Mouse (Mus musculus): ENCODE results near the gene Pabpc4.
"Not testable (repeated sequence)": the region's sequence is repeated elsewhere in the genome, so short reads cannot be mapped to it uniquely, and the experiment has no call there.

The Pabpc4 gene

DNA sequence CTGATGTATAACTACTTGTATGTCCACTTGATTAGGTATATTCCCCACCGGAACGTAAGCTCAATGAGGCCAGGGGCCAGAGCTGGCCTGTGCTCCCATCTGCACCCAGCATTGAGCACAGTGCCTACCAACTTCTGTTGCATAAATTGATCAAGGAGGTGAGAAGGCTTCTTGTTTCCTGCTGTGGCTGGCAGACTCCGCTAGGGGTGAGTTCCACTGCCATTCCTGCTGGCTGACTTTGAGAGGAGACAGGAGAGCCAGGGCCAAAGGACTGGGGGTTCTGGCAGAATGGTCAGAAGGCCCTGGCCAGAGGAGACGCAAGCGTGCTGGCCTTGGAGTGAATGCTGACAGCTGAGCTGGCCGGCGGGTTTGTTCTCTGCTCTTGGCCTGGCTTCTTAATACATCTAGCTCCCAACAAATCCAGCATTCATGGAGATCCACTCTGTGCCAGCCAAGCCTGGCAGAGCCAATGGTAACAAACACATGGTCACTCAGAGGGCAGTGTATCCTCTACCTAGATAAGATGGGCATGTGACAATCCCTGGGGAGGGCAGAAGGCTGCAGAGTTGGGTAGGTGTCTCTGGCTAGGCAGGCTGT lies 13.1 kb upstream of the Pabpc4 start:
- peak; percentile 78 for DNase-seq

DNA sequence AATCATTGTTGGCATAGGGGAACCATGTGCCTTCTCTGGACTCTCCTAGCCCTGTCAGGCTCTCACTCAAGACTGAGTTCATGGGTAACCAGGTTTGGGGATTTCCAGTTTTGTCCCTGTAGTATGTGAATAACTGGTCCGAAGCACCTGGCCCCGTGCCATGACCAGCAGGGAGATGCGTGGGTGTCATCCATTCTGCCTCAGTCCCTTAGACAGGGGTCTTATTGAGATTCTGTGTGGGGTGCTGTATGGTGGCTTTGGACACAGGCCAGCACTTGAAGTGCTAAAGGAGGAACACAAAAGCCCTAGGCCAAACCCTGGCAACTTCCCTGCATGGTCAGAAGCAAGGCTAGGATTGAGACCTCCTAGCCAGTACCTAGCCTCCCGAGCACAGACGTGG lies 9.9 kb upstream of the Pabpc4 start:
- no peak for DNase-seq

DNA sequence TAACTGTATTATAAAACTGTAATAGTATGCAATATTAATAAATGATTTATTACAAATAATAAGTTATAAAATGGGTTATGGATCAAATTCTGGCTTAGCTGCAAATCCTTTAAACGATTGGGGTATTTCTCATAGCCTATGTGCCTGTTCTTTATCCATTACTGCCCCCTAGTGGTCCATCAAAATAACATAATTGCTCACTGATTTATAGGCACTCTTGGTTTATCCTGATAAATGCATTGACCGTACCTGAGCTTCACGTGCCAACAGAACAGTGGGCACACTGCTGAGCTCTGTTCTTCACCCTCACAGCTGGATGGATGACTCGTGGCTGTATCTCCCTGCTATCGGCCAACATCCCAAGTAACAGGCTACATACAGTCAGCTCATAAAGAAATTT lies 7.5 kb upstream of the Pabpc4 start:
- peak; percentile 38 for DNase-seq

DNA sequence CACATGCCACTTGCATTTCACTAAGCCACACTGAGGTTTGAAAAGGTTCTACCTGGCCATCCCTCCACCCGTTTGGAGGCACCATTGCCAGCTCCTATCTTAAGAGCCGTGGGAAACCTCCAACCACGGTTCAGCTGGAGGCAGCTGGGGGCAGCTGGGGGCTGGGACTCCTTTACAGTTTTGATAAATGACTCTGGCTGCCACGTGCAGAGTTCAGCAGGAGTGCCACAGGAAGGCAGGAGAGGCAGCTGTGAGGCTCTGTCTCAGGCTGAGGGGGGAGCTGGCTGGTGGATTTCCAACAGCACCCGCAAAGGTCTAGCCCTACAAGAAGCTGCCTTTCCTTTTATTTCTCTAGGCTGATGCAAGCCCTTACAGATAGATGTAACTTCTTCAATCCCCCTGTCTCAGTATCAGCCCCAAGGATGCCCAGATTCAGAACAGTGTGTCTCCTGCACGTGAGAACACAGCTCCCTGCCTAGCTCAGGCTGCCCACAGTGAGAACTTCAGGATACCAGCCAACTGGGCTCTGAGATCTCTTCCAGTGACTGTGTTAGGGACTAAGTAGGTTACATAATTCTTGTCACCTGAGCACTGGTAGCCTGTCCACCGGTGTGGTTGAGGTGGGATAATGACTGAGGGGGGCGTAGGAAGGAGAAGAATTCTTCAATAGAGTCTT lies 1.9 kb upstream of the Pabpc4 start:
- no peak for DNase-seq

DNA sequence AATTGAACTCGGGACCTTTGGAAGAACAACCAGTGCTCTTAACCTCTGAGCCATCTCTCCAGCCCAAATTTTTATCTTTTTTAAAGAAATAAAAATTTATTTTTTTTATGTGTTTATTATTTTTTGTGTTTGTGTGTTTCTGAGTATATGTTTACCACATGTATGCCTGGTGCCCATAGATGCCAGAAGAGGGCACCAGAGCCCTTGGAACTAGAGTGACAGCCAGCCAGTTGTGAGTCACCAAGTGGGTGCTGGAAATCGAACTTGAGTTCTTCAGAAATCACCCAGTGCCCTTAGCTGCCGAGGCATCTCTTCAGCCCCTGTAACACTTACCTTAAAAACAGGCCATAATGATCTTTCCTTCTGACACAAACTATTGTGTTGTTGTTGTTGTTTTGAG lies 8.9 kb downstream of the Pabpc4 start:
- no peak for DNase-seq

DNA sequence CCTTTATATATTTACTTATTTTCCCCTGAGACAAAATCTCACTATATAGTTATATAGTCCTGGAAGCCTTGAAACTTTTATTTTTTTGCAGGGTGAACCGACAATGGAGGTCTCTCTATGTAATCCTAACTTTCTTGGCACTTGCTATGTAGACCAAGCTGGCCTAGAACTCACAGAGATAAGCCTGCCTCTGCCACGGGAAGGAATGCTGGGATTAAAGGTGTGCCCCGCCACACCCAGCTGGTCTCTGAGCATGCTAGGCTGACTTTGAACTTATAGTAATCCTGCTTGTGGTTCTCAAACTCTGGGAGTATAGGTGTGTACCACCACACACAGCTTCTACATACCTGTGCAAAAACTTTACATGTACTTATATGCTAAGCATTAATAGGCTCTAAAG lies 18.0 kb downstream of the Pabpc4 start:
- DNase-seq, result no peak

DNA sequence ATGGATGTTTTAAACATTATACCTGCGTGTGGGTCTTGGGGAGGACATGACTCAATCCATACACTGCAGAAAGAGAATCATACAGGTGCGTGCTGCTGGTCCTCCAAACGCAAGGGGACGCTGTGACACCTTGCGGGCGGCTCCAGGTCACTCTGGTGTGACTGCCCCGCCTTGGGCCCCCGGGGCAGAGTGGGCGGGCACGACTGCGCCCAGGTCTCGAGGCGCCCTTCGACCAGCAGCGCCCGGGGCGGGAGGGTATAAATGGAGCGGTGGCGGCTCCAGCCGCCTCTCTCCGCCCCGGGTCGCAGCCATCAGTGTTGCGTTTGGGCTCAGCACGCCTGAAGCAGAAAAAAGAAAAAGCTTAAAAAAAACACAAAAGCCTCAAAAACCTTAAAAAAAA lies 20.3 kb downstream of the Pabpc4 start:
- peak; percentile 90 for DNase-seq

DNA sequence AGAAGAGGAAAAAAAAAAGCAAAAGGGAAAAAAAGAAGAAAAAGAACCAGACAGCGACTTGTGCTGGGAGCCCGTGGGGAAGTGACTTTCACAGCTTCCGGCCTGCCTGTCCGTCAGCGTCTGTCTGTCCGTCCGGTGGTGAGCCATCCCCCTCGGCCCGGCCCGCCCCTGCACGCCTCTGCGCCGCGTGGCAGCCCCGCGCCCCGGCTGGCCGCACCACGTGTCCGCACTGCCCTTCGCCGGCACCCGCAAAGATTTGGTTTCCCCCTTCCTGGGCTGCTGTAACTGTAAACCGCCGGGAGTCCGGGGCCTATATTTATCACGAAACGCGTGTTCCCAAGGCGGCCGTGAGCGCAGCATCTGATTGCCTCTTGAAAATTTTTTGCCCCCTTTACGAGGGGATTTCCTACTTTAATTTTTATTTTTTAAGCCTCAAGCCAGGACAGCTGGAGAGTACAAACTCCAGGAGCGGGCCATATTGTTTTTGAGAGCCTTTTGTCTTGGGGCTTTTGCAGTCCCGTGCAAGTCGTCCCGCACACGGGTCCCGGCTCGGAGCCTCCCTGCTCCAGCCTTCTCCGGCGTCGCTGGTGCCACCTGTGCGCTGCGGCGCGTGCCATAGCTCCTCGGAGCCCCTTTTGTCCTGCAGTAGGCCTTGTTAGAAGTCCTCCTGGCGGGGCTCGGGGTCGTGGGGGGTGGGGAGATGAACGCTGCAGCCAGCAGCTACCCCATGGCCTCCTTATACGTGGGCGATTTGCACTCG lies 20.9 kb downstream of the Pabpc4 start:
- peak; percentile 29 for DNase-seq

DNA sequence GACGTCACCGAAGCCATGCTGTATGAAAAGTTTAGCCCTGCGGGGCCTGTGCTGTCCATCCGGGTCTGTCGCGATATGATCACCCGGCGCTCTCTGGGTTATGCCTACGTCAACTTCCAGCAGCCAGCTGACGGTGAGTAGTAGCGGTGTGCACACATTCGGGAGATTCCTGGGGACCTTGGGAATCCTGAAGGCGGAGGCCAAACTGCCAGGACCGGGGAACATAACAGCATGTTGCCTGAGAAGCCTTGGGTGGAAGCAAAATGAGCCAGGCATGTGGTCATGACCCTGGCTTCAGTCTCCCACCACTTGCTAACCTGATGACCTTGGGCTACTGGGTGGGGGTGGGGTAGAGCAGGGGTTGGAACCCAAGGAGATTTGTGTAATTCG lies 21.5 kb downstream of the Pabpc4 start:
- DNase-seq, result not testable (repeated sequence)

DNA sequence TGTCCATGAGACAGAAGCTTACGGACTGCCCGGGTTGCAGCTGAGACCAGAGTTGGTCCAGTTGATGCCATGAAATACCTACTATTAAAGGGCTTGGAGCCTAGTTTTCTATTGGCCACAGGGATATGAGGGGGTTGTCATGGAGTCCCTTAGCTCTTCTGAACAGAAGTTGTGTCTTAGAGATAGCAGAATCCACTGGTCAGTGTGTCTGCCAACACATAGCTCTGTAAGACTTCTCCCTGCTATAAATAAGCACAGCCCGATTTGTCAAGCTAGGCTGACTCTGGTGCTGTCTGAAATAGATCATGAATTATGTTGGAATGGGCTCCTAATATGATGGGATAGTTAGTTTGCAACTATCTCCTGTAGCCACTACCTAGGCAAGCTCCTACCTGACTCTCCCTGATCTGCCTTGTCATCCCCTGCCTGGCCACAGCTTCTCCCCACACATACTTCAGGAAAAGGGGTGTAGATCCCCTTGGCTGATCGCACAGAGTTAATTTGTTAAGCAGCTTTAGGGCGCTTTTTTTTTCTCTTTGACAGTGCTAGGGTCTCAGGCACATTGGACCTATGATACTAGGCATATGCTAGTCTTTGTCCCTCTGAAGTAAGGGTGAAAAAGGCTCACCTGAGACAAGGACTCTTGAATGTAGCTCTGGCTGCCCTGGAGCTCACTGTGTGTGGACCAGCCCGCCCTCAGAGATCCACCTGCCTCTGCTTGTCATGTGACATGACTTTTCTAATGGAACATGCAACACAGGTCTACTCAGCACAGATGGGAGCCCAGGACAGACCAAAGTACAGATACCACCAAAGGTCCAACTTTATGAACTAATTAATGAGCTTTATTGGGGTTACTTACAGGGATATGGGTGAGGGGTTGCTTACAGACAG lies 22.8 kb downstream of the Pabpc4 start:
- no peak for DNase-seq

DNA sequence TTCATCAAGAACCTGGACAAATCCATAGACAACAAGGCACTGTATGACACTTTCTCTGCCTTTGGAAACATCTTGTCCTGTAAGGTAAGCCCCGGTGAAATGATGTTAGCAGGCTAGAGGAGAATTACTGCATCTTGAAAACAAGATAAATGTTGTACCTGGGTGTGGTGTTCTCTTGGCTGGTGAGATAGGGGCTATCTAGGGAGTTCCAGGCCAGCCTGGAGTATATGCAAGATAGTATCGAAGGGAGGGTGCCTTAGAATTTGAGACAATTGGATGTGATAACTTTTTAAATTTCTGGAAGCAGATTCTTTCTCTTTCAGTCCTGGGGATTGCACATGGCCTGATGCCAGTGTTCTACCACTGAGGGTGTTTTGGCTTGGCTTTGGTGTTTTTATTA lies 24.6 kb downstream of the Pabpc4 start:
- no peak for DNase-seq

DNA sequence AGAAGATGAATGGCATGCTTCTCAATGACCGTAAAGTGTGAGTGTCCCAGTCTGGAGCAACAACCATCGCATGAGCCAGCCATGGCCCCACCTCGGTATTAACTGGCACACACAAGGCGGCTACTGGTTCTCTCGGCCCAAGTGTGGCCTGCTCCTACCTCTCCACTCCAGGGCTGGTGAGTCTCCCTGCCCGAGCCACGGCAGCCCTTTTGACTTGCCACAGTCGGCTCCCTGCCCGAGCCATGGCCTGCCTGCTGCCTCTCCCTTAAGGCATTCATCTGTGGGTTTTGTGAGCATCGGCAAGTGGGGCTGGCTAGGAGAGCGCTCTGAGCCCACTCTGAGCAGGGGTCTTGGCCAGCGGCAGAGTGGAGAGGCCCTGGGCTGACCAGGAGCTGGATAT lies 26.9 kb downstream of the Pabpc4 start:
- DNase-seq, result no peak

DNA sequence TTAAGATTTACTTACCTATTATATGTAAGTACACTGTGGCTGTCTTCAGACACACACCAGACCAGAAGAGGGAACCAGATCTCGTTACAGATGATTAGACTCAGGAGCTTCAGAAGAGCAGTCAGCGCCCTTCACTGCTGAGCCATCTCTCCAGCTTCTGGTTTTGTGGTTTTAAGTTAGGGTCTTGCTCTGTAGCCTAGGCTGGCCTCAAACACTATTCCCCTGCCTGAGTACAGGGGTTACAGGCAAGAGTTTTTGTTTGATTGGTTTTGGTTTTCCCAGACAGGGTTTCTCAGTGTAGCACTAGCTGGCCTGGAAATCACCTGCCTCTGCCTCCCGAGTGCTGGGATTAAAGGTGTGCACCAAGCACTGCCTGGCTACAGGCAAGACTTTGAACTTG lies 30.2 kb downstream of the Pabpc4 start:
- DNase-seq, result no peak

DNA sequence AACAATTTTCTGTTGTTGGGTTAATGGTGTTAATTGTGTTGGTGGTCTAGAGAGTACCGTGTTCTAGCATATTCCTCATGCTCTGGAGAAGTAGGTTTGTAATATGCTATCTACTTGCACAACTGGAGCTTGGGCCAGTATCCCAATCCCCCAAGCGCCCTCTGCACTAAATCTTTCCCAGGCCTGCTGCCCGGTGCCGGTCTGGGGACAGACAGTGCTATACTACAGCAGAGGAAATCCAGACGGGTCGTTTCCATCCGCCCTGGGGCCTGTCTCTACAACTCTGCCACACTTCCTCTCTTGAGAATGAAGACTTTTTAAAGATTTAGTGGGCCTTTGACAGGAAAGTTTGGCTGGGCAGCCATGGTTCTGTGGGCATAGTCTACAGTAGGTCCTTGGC lies 30.8 kb downstream of the Pabpc4 start:
- DNase-seq, result no peak

DNA sequence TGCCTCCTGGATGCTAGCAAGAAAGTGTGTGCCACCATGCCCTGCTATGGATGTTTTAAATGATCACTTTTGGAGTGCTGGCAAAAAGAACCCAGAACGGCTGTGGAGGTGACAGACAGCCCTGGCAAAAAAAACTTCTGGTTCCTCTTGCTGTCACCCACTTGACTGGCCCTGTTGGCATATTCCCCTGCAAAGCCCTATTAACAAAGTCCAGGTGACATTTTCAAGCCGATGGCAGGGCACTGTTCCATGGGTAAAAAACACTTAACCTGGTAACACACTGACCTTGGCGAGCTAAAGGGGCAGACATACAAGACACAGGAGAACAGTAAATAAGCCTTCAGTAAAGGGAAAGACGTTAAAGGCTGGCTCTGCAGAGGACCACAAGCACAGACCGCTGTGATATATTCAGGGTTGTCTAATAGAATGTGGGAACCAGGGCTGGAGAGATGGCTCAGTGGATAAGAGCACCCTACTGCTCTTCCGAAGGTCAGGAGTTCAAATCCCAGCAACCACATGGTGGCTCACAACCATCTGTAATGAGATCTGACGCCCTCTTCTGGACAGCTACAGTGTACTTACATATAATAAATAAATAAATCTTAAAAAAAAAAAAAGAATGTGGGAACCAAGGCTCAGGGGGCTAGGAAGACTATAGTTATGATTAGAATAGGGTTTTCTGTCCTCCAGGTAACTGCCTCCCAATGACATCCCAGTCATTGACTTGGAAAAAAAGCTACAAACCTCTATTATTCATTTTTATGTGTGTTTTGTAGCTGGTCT lies 31.7 kb downstream of the Pabpc4 start:
- no peak for DNase-seq

DNA sequence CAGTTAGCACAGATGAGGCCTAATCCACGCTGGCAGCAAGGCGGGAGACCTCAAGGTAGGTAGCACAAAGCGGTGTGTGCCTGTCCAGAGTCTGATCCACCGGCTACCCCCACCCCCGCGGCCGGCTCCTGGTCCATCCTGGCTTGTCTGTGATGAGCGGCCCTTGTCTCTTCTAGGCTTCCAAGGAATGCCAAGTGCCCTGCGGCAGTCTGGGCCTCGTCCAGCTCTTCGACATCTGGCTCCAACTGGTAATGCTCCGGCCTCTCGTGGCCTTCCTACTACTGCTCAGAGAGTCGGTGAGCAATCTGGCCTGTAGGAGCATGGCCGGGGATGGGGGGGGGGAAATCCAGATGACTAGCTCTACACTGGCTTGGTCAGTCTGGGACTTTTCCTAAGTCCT lies 32.9 kb downstream of the Pabpc4 start:
- DNase-seq, result not testable (repeated sequence)

DNA sequence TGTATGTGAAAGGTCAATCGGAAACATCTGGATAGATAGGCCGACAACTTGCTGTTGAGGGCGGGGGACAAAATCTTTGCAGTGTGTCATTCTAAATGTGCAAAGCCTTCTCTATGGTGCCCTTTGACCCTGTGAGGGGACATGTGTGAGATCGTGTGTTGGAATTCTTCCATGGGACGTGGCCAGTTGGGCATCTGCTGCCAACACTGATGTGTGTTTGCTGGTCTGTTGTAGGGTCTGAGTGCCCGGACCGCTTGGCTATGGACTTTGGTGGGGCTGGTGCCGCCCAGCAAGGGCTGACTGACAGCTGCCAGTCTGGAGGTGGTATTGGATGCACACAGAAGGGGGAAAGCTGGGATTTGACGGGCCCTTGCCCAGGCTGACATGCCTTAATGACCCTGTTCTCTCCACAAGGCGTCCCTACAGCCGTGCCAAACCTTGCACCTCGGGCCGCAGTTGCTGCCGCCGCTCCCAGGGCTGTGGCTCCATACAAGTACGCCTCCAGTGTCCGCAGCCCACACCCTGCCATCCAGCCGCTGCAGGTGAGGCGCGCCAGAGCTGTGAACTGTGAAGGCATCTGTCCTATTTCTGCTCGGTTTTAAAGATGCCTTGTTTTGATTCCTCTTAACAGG lies 33.5 kb downstream of the Pabpc4 start:
- no peak for DNase-seq

DNA sequence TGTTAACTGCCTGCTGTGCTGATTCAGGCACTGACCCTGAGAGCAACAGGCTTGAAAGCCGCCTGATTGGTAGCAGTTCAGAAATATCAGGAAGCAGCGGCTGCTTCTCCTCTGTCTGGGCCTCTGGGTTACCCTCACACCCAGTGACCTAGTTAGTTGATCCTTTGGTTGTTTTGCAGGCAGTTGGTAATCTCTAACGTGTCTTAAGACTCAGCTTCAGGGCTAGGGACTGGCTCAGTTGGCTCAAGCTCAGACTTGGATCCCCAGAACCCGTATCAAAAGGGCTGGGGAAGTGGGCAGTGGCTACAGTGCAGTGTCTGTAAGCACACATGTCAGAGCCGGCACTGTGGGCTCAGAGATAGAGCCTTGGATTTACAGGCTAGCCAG lies 34.0 kb downstream of the Pabpc4 start:
- DNase-seq, result no peak

DNA sequence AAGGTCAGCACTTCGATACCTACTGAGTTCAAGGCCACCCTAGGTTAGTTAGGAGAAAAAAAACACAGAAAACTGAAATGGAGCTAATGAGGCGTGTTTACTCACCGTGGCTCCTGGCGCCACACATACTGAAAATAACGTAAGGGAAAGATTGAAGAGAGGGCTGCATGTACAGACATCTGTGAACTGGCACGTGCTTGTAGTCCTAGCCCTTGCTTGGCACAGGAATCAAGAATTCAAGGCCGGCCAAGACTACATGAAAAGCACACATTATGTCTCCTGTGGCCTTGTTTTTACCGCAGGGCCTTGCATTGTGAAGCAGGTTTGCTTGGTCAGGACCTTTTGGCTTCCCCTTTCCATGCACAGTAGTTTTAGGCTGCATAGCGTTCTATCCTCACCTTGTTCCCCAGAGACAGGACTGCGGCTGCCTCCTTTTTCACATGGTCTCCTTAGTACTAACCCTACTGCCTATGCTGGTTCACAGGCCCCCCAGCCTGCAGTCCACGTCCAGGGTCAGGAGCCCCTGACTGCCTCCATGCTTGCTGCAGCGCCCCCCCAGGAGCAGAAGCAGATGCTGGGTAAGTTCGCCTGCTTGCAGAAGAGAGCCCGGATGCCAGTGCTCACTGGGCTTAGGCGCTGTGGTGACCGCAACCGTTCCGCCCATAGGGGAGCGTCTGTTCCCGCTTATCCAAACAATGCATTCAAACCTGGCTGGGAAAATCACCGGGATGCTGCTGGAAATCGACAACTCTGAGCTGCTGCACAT lies 35.2 kb downstream of the Pabpc4 start:
- DNase-seq, result no peak

DNA sequence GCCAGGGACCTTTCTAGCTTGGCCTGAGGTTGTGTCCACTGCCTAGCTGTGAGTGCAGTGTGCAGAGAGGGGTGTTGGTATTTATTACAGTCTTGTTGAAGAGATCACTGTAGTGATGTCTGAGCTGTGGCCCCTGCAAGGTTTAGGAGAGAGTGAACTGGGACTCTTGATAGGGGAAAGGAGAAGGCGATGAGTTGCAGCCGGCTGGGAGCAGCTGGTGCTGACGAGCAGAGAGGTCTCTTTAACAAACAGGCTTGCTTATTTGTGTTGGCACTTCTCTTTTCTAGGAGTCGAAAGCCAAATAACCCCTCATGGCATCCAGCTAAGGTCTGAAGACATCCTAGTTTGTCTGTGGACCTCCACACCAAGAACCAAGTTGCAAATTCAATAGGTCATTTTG lies 36.1 kb downstream of the Pabpc4 start:
- no peak for DNase-seq

DNA sequence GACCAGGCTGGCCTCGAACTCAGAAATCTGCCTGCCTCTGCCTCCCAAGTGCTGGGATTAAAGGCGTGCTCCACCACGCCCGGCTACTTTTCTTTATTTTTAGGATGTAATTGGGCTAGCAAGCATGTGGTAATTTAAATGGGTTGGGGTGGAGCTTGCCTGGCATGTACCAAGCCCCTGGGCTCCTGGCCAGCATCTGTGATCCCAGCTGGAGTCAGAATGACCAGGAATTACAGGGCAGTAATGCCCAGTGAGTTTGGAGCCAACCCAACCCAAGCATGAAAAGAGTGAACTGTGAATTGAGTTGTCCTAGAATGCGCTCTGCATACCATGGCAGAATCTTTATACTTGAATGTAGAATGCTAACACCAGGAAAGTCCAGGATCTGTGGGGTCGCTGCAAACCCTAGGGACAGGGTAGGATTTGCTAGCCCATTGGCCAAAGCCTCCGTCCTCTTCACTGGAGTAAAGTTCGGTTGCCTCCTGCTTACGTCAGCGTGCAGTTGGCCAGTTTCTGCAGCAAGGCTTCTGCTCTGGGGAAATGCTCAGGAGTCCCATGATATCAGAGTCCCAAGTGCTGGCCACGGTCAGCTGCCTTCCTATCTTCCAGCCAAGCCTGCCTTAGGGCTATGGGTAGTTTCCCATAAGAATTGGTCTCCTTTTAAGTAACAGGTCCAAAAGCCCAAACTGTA lies 37.0 kb downstream of the Pabpc4 start:
- DNase-seq, result no peak

Measured in right cerebral cortex, adult 18-20 months (tissue).